Mouse (Mus musculus) small intestine, adult 2 months (tissue): ENCODE measurements around the gene Raet1e. TPM values are rescaled to one million over a fixed set of nuclear protein-coding genes. Genes with fewer than 3 reads are reported as not detected.
A peak's percentile ranks its signal among the peaks of the same experiment; 100 is the strongest.
"Not testable (repeated sequence)": the region's sequence is repeated elsewhere in the genome, so short reads cannot be mapped to it uniquely, and the experiment has no call there.

Experiments used
- H3K27ac ChIP-seq: fragments of 200-500 bp; 2 replicates; pipeline ENCODE4 v1.5.1; 2012; ENCODE audit warnings: low read depth, low read length, control low read depth, inconsistent platforms; ENCODE audit not compliant: insufficient read depth
- H3K27me3 ChIP-seq: fragments of 200-500 bp; 2 replicates; pipeline ENCODE4 v1.6.1; 2012; ENCODE audit warnings: mild to moderate bottlenecking, moderate library complexity, low read length, inconsistent platforms; ENCODE audit not compliant: control insufficient read depth, insufficient read depth
- H3K36me3 ChIP-seq: fragments of 200-500 bp; 2 replicates; pipeline ENCODE4 v1.6.1; 2012; ENCODE audit warnings: mild to moderate bottlenecking, low read length, control low read depth, inconsistent platforms; ENCODE audit not compliant: control insufficient read depth, insufficient read depth
- H3K4me1 ChIP-seq: fragments of 200-500 bp; 2 replicates; pipeline ENCODE4 v1.6.1; 2012; ENCODE audit warnings: low read length, inconsistent platforms, mixed read lengths; ENCODE audit not compliant: control insufficient read depth, insufficient read depth, insufficient read length
- H3K4me3 ChIP-seq: fragments of 200-500 bp; 2 replicates; pipeline ENCODE4 v1.5.1; 2012; ENCODE audit warnings: low read depth, mild to moderate bottlenecking, control low read depth, inconsistent platforms, low read length, moderate library complexity
- CTCF ChIP-seq: fragments of 200-500 bp; IDR thresholded peaks from 2 replicates; pipeline ENCODE4 v1.5.1; 2012; ENCODE audit warnings: low read depth, mild to moderate bottlenecking, control low read depth, inconsistent platforms, low read length, moderate library complexity, mixed read lengths; ENCODE audit not compliant: insufficient replicate concordance, insufficient read length; ENCODE audit errors: extremely low read depth
- WGBS: fragments of 180-500 bp; shearing (Covaris S2); methylation state at CpG from one replicate; pipeline ENCODE4 v1.1.7; 2018; 5-methylcytosine and 5-hydroxymethylcytosine counted together
- polyA plus RNA-seq: library from polyadenylated mRNA; depleted of rRNA; stranded (reverse); fragments of >200 nt; gene quantifications from 2 replicates; pipeline ENCODE4 v1.2.3, GENCODE M21; 2012; rRNA removed

Gene Raet1e
- polyA plus RNA-seq, 1 experiment = 0.37 TPM

- not testable (repeated sequence) for H3K4me1 ChIP-seq
- 4% methylated on average over 9 of the region's 11 CpGs for WGBS
- peak; percentile 43; the same call in 1 of the 2 replicates for TF ChIP-seq CTCF
Measured at GRCm38 (mm10) chr10:22402225-22402917, 244.0 kb downstream of the Raet1e start.

GRCm38 (mm10) chr10:22413702-22414494, 255.5 kb downstream of the Raet1e start:
- not testable (repeated sequence) for H3K4me1 ChIP-seq, H3K27me3 ChIP-seq, H3K27ac ChIP-seq, H3K4me3 ChIP-seq, H3K36me3 ChIP-seq
- WGBS = 13% methylated on average over 1 of the region's 8 CpGs

More at GRCm38 (mm10) chr10:22402225-22402917, 244.0 kb downstream of the Raet1e start:
- H3K4me3 ChIP-seq, H3K27ac ChIP-seq, H3K36me3 ChIP-seq, H3K27me3 ChIP-seq: not testable (repeated sequence)

Other genes with a start within 250 kb of the Raet1e start
- not detected in 2 replicates for gene 4930444G20Rik, start 90.5 kb upstream of the Raet1e start, polyA plus RNA-seq
- gene E030030I06Rik, start 9.3 kb upstream of the Raet1e start, polyA plus RNA-seq = 2.9 and 4.4 TPM in 2 replicates
- gene H60b, start within 50 bp of the Raet1e start, polyA plus RNA-seq = not detected in 2 replicates
- gene Raet1d, start 202.0 kb downstream of the Raet1e start, polyA plus RNA-seq = not detected in 2 replicates